Mouse (Mus musculus): ENCODE measurements at regions not wholly inside any gene's neighbourhood (a gene's known extent, or its start where the extent isn't known, plus 50 kb on each side); places are given as distances from the start of the nearest gene placed in this dataset.

DNA sequence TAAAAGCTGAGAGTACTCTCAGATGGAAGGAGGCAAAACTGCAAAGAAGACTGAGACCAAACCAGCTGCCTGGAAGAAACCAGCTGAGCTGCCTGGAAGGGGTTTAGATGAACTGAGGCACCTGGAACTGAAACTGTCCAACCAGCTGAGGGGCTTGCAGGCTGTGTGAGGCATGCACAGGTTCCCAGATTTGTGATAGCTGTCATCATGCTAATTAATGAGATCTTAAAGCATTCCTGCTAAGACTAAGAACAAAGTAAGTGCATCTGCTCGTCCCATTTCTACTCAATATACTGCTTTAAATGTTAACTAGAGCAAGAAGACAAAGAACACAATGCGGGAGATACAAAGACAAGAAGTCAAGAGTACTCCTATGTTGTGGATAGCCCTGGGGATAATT, 71.1 kb upstream of the Spred1 start:
- TF ChIP-seq CTCF (conservative IDR thresholded peaks at IDR 0.05; ENCODE audit: low read length) (no peak), POU5F1 (IDR thresholded peaks at IDR 0.05; ENCODE audit: borderline replicate concordance, low read length) (no peak), NANOG (IDR thresholded peaks at IDR 0.05; ENCODE audit: borderline replicate concordance, low read length) (peak; percentile 56; the same call in 1 of the 2 replicates)
